Mouse (Mus musculus) splenic B cell, adult 2 months (primary cell): ENCODE measurements at regions not wholly inside any gene's neighbourhood (a gene's known extent, or its start where the extent isn't known, plus 50 kb on each side); places are given as distances from the start of the nearest gene placed in this dataset.
A peak's percentile ranks its signal among the peaks of the same experiment; 100 is the strongest.

Experiments used
- DNase-seq: peaks from one replicate; pipeline ENCODE4 v3.0.0-alpha.2; 2011; ENCODE audit warnings: low read depth, low spot score
- H3K27me3 ChIP-seq: 2 replicates; pipeline ENCODE4 v1.6.1; 2012; ENCODE audit warnings: mild to moderate bottlenecking, low read length, moderate library complexity, mixed read lengths; ENCODE audit not compliant: control insufficient read depth, poor library complexity, insufficient read depth, severe bottlenecking
- H3K36me3 ChIP-seq: 2 replicates; pipeline ENCODE4 v1.6.1; 2012; ENCODE audit warnings: mild to moderate bottlenecking, low read length, moderate library complexity, mixed read lengths; ENCODE audit not compliant: control insufficient read depth, poor library complexity, insufficient read depth, severe bottlenecking

GRCm38 (mm10) chr3:143909341-143909740 is 295.7 kb downstream of the Lmo4 start:
- no peak for DNase-seq
- Histone ChIP-seq H3K36me3 (no peaks in the 10 kb centered on the region), H3K27me3 (no peaks in the 10 kb centered on the region)

- DNase-seq, result peak; percentile 13
- no peaks in the 10 kb centered on the region for H3K27me3 ChIP-seq
- no peaks in the 10 kb centered on the region for H3K36me3 ChIP-seq
These were observed 301.6 kb downstream of the Lmo4 start for GRCm38 (mm10) chr3:143903421-143903820.

- no peaks in the 10 kb centered on the region for H3K27me3 ChIP-seq
- no peaks in the 10 kb centered on the region for H3K36me3 ChIP-seq
- DNase-seq, result no peak
These were observed 324.2 kb downstream of the Lmo4 start for GRCm38 (mm10) chr3:143880813-143881212.

GRCm38 (mm10) chr3:143873876-143874275 is 331.1 kb downstream of the Lmo4 start:
- Histone ChIP-seq H3K36me3 (no peaks in the 10 kb centered on the region), H3K27me3 (no peaks in the 10 kb centered on the region)
- no peak for DNase-seq

GRCm38 (mm10) chr3:143866521-143866920 is 338.5 kb downstream of the Lmo4 start:
- H3K36me3 ChIP-seq, result no peaks in the 10 kb centered on the region
- H3K27me3 ChIP-seq, result no peaks in the 10 kb centered on the region
- no peak for DNase-seq

GRCm38 (mm10) chr3:143865626-143866025 is 339.4 kb downstream of the Lmo4 start:
- Histone ChIP-seq H3K27me3 (no peaks in the 10 kb centered on the region), H3K36me3 (no peaks in the 10 kb centered on the region)
- DNase-seq, result no peak

GRCm38 (mm10) chr3:143864490-143864889 is 340.5 kb downstream of the Lmo4 start:
- no peaks in the 10 kb centered on the region for H3K36me3 ChIP-seq
- DNase-seq, result no peak
- H3K27me3 ChIP-seq, result no peaks in the 10 kb centered on the region

- no peaks in the 10 kb centered on the region for H3K27me3 ChIP-seq
- DNase-seq, result no peak
These were observed 342.5 kb downstream of the Lmo4 start for GRCm38 (mm10) chr3:143862531-143862930.

GRCm38 (mm10) chr3:143861866-143862265 is 343.2 kb downstream of the Lmo4 start:
- Histone ChIP-seq H3K27me3 (no peaks in the 10 kb centered on the region), H3K36me3 (no peaks in the 10 kb centered on the region)
- DNase-seq, result no peak

More at GRCm38 (mm10) chr3:143862531-143862930, 342.5 kb downstream of the Lmo4 start:
- H3K36me3 ChIP-seq, result no peaks in the 10 kb centered on the region

- no peaks in the 10 kb centered on the region for H3K36me3 ChIP-seq
- no peaks in the 10 kb centered on the region for H3K27me3 ChIP-seq
- DNase-seq, result no peak
These were observed 369.3 kb downstream of the Lmo4 start for GRCm38 (mm10) chr3:143835611-143836240.

- Histone ChIP-seq H3K27me3 (no peaks in the 10 kb centered on the region), H3K36me3 (no peaks in the 10 kb centered on the region)
- no peak for DNase-seq
These were observed 370.3 kb downstream of the Lmo4 start for GRCm38 (mm10) chr3:143834725-143835124.

- no peak for DNase-seq
- H3K27me3 ChIP-seq, result no peaks in the 10 kb centered on the region
- H3K36me3 ChIP-seq, result no peaks in the 10 kb centered on the region
These were observed 381.6 kb downstream of the Lmo4 start for GRCm38 (mm10) chr3:143823395-143823777.

- Histone ChIP-seq H3K36me3 (no peaks in the 10 kb centered on the region), H3K27me3 (no peaks in the 10 kb centered on the region)
- DNase-seq, result no peak
These were observed 382.2 kb downstream of the Lmo4 start for GRCm38 (mm10) chr3:143822564-143823394.

- Histone ChIP-seq H3K36me3 (no peaks in the 10 kb centered on the region), H3K27me3 (no peaks in the 10 kb centered on the region)
- DNase-seq, result no peak
These were observed 397.5 kb downstream of the Lmo4 start for GRCm38 (mm10) chr3:143807544-143807943.

- no peaks in the 10 kb centered on the region for H3K27me3 ChIP-seq
- no peaks in the 10 kb centered on the region for H3K36me3 ChIP-seq
- no peak for DNase-seq
These were observed 398.1 kb downstream of the Lmo4 start for GRCm38 (mm10) chr3:143806940-143807339.
